Mouse (Mus musculus) left cerebral cortex, postnatal 10 days (tissue): ENCODE results near the gene Gm3149. TPM values are rescaled to one million over a fixed set of nuclear protein-coding genes. Genes with fewer than 3 reads are reported as not detected.
"Not testable (repeated sequence)": the region's sequence is repeated elsewhere in the genome, so short reads cannot be mapped to it uniquely, and the experiment has no call there.

Experiments used
- DNase-seq, 2 experiments: peaks; one replicate each; pipeline ENCODE4 v3.0.0; 2021 to 2022; ENCODE audit warnings: low spot score in 2 of 2, mixed read lengths in 1 of 2; ENCODE audit errors: extremely low spot score in 1 of 2
- intact Hi-C: fragments of 180-260 bp; cut with DNase I; formaldehyde crosslinking; loops from one replicate; pipeline ENCODE4 v1.15.1; 2025
- total RNA-seq, 2 experiments: library from RNA; stranded (reverse); gene quantifications; 2 replicates each; pipeline ENCODE4 v1.2.3; 2021

Gm3149 gene
- not detected for total RNA-seq

DNA sequence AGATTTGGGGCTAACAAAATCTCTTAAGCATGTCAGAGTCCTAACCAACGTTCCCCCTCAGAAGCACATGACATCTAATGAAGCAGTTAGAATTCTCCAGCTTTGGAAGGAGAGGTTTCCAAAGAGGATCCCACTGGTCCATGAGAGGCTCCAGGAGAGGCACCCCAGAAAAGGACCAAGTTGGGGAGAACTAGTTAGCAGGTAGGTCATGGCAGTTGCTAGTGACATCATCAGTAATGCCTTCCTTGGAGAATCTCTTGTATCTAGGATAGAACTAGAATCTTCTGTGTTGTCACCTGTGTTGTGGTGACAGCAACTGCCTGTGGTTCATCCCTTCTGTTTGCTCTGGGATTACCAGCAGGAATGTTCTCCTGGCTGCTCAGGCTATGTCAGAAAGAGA is at the start of gene Gm3149:
TSS of gene Gm3149 (plus strand) at position 301 of the 400 bp plus-strand sequence.
- DNase-seq, intact Hi-C loops: not testable (repeated sequence)

DNA sequence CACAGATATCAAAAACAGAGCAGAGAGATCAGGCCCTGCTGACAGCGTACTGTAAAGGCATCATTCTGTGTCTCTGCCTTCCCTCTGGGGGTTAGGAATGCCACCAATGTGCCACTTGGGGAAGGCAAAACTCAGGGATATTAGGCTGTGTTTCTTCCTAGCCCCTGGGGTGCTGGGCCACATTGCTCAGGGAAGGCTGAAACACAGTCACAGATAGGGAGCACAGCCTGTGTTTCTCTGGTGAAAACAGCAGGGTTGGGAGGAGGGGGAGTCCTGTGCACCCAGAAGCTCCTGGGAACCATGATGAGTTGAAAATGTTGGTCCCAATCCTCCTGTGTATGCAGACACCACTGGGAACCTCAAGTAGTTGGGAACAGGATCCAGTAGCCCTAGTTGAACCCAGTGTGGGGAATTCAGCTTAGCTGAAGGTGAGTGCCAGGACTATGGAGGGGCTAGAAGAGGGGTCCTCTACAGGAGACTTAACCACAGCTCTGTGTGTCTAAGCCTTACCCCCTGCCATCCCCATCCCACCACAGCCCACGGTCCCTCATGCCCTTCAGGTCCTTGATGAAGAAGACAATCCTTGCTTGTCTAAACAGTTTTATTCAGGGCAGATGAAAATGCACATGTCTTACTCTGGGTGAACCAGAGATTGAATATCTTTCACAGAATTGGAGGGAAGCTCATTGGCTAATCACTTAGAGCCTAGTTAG is 47.7 kb upstream of the Gm3149 start:
- DNase-seq, intact Hi-C loops: not testable (repeated sequence)

DNA sequence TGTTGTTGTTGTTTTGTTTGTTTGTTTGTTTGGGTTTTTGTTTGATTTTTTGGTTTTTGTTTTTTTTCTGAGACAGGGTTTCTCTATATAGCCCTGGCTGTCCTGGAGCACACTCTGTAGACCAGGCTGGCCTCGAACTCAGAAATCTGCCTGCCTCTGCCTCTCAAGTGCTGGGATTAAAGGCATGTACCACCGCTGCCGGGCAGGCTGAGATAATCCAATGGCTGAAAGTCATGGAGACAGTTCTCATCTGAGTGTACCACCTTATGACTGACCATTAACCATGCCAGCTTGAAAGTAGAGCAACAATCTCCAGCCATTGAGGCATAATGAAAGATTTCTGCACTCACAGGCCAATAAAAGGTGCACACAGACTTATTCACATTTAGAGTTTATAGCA is 37.3 kb upstream of the Gm3149 start:
- DNase-seq, intact Hi-C loops: not testable (repeated sequence)

DNA sequence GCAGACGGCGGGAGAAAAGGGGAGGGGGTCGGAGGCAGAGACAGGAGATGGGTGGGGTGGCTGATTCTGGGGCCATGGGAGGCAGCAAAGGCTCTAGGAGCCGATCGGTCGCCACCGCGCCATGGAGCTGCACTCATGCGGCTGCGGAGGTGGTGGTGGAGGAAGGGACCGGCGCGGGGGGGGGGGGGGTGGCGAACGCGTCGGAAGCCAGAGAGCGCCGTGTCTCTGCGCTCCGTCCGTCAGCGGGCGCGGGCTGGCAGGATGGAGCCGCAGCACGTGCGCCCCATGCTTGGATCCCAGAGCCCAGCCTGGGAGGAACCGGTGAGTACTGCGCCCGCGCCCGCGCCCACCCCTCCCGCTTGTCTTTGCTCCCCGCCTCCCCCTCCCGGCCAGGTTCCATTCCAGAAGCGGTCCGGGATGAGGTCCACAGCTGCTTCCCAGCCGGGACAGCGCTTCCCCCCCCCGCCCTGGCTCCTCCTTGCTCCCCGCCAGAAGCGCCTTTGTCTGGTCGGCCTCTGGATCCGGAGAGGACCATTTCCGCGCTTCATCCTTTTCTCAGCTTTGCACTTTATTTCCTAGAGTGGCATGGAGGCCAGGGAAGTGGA is 17.5 kb downstream of the Gm3149 start, which contains the start of gene 2610042L04Rik:
TSS of gene 2610042L04Rik (plus strand) at position 288 of the 605 bp plus-strand sequence.
- intact Hi-C loops, result not testable (repeated sequence)
- peak in 1 of 2 experiments; percentile 12 for DNase-seq

DNA sequence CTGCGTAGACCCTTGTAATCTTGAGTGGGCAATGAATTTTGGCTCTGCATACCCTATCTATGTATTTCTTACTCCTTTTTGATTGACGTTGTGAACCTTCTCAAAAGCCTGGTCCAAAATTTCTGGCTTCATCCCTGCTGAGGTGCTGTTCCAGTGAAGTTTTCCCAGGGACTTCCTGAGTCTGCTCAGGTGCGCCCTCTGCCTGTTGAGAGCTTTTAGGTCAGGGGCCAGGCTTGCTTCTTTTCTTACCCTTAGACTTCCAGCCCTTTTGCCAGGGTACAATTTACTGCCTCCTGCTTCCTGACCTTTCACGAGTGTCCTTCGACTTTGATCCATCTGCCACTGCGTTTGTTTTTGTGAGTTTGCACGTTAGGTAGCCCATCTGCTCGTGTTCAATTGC is 18.4 kb downstream of the Gm3149 start:
- DNase-seq, intact Hi-C loops: not testable (repeated sequence)

DNA sequence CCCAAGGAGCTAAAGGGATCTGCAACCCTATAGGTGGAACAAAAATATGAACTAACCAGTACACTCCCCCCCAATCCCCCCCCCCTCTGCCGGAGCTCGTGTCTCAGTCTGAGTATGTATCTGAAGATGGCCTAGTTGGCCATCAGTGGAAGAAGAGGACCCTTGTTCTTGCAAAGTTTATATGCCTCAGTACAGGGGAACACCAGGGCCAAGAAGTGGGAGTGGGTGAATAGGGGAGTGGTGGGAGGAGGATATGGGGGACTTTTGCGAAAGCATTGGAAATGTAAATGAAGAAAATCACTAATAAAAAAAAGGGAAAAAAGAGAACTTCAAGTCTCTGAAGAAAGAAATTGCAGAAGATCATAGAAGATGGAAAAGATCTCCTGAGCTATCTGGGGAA is 51.9 kb downstream of the Gm3149 start:
- intact Hi-C loops, DNase-seq: not testable (repeated sequence)

DNA sequence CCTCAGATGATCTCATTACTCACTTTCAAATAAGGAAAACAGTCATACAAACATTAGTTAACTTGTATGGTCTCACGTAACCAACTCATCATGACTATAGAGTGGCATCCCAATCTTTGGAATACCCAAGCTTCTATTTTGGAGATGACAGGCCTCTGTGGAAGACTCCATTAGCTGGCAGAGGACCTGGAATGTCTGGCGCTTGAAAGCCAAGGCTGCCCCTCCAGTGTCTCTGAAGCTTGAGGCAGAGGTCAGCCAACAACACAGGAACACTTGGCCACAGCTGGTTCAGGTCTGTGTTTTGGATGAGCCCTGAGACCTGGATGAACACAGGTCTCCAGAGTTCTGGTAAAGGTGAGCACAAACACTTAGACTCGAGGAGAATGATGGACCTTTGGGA is 52.6 kb downstream of the Gm3149 start:
- intact Hi-C loops, result not testable (repeated sequence)
- peak in 1 of 2 experiments; percentile 18 for DNase-seq

Other genes starting within 250 kb of the Gm3149 start
- gene Gm3115, start 233.2 kb upstream of the Gm3149 start, total RNA-seq, result under 1 TPM; 0.28 to 0.47 TPM
- 10 to 100 TPM in 1 of 2 experiments, 1 to 10 TPM in 1; 9.7 to 11.1 TPM for gene Gm8108, start 206.8 kb upstream of the Gm3149 start, total RNA-seq
- not detected for gene Gm3127, start 152.3 kb upstream of the Gm3149 start, total RNA-seq
- gene Gm2974, start 134.7 kb upstream of the Gm3149 start, total RNA-seq, result 1 to 10 TPM; 4.0 to 4.2 TPM
- not detected for gene Gm3138, start 67.7 kb upstream of the Gm3149 start, total RNA-seq
- 1 to 10 TPM; 3.1 to 3.4 TPM for gene 2610042L04Rik, start 17.5 kb downstream of the Gm3149 start, total RNA-seq
- gene Gm3159, start 80.2 kb downstream of the Gm3149 start, total RNA-seq, result not detected
- 1 to 10 TPM; 1.4 to 1.8 TPM for gene Gm3164, start 98.2 kb downstream of the Gm3149 start, total RNA-seq
- 1 to 10 TPM in 1 of 2 experiments, not detected in 1; 2.0 TPM for gene Gm3173, start 113.7 kb downstream of the Gm3149 start, total RNA-seq
- not detected for gene Gm3182, start 164.5 kb downstream of the Gm3149 start, total RNA-seq
- gene Gm3047, start 238.1 kb downstream of the Gm3149 start, total RNA-seq, result not detected